Mouse (Mus musculus) hindbrain, embryonic 15.5 days (tissue): ENCODE measurements around the gene Polr1c. TPM values are rescaled to one million over a fixed set of nuclear protein-coding genes. Genes with fewer than 3 reads are reported as not detected.
A peak's percentile ranks its signal among the peaks of the same experiment; 100 is the strongest.

ENCODE experiments used
- ATAC-seq: fragments of 200-750 bp; cut with Nextera tagmentation; 2 replicates; pipeline ENCODE4 v1.8.0; 2017; ENCODE audit warnings: low read depth, moderate number of reproducible peaks, moderate TSS enrichment; ENCODE audit not compliant: low FRiP score
- H3K27ac ChIP-seq: fragments of 300-500 bp; sonication (generic); replicated peaks from 2 replicates; pipeline ENCODE4 v1.5.1; 2015; ENCODE audit warnings: mild to moderate bottlenecking, inconsistent platforms
- H3K27me3 ChIP-seq: fragments of 300-500 bp; sonication (generic); 2 replicates; pipeline ENCODE4 v1.6.1; 2015; ENCODE audit warnings: control low read depth, inconsistent platforms
- H3K36me3 ChIP-seq: fragments of 300-500 bp; sonication (generic); 2 replicates; pipeline ENCODE4 v1.6.1; 2015; ENCODE audit warnings: control low read depth, inconsistent platforms
- H3K4me1 ChIP-seq: fragments of 300-500 bp; sonication (generic); replicated peaks from 2 replicates; pipeline ENCODE4 v1.6.1; 2015; ENCODE audit warnings: control low read depth, inconsistent platforms
- H3K4me2 ChIP-seq: fragments of 300-500 bp; sonication (generic); 2 replicates; pipeline ENCODE4 v1.6.1; 2015; ENCODE audit warnings: moderate library complexity, mild to moderate bottlenecking, inconsistent platforms
- H3K4me3 ChIP-seq: fragments of 300-500 bp; sonication (generic); 2 replicates; pipeline ENCODE4 v1.5.1; 2015; ENCODE audit warnings: mild to moderate bottlenecking, inconsistent platforms
- H3K9ac ChIP-seq: fragments of 300-500 bp; sonication (generic); 2 replicates; pipeline ENCODE4 v1.6.1; 2015; ENCODE audit warnings: inconsistent platforms
- H3K9me3 ChIP-seq: fragments of 300-500 bp; sonication (generic); 2 replicates; pipeline ENCODE4 v1.6.1; 2016; ENCODE audit warnings: control low read depth, inconsistent platforms
- WGBS: fragments of 180-500 bp; shearing (Covaris S2); methylation state at CpG from one replicate; pipeline ENCODE4 v1.1.7; 2015; 5-methylcytosine and 5-hydroxymethylcytosine counted together
- polyA plus RNA-seq: library from polyadenylated mRNA; unstranded; fragments of >200 nt; fragmentation: Nextera tagmentation; extraction: Ambion mirVana; gene quantifications from 2 replicates; pipeline ENCODE4 v1.2.1, GENCODE M21; 2015

Polr1c gene
- polyA plus RNA-seq = 72.4 and 74.0 TPM in 2 replicates

GRCm38 (mm10) chr17:46247512-46248188 lies at the start of gene Polr1c, which contains the start of gene Yipf3:
Polr1c (minus strand) TSS chr17:46248054.
Yipf3 (plus strand) TSS chr17:46248080.
- Histone ChIP-seq H3K27ac (peak within 1 kb of the TSS; percentile 81), H3K4me2 (peak within 1 kb of the TSS; percentile 83), H3K9ac (peak within 1 kb of the TSS; percentile 86), H3K4me1 (peaks cover 23% of the 10 kb centered on the region), H3K4me3 (peak within 1 kb of the TSS; percentile 75), H3K27me3 (no peaks in the 10 kb centered on the region), H3K9me3 (no peaks in the 10 kb centered on the region), H3K36me3 (peaks cover 58% of the 10 kb centered on the region)
- ATAC-seq = peak; percentile 94
- under 1% methylated on average over 53 of the region's 53 CpGs for WGBS

GRCm38 (mm10) chr17:46297028-46297363 lies 49.1 kb upstream of the Polr1c start:
- Histone ChIP-seq H3K4me3 (peak overlapping the region; percentile 88), H3K27me3 (peaks cover 26% of the 10 kb centered on the region), H3K27ac (peak overlapping the region; percentile 90), H3K9me3 (no peaks in the 10 kb centered on the region), H3K4me1 (peaks cover 25% of the 10 kb centered on the region), H3K9ac (peak overlapping the region; percentile 90), H3K4me2 (peak overlapping the region; percentile 89), H3K36me3 (no peaks in the 10 kb centered on the region)
- no peak for ATAC-seq
- WGBS = 7% methylated on average over 6 of the region's 6 CpGs

- H3K27me3 ChIP-seq = peaks cover 26% of the 10 kb centered on the region
- peak overlapping the region; percentile 90 for H3K27ac ChIP-seq
- H3K36me3 ChIP-seq = no peaks in the 10 kb centered on the region
- H3K4me2 ChIP-seq = peak overlapping the region; percentile 89
- WGBS = 53% methylated on average over 6 of the region's 6 CpGs
- no peaks in the 10 kb centered on the region for H3K9me3 ChIP-seq
- no peak for ATAC-seq
- no peak overlapping the region; the same call in 1 of the 2 replicates for H3K9ac ChIP-seq
- H3K4me3 ChIP-seq = peak overlapping the region; percentile 88
- H3K4me1 ChIP-seq = peaks cover 25% of the 10 kb centered on the region
These were observed 48.7 kb upstream of the Polr1c start for GRCm38 (mm10) chr17:46296601-46297000.

- 85% methylated on average over 11 of the region's 11 CpGs for WGBS
- Histone ChIP-seq H3K36me3 (no peaks in the 10 kb centered on the region), H3K27ac (no peak overlapping the region), H3K9me3 (no peaks in the 10 kb centered on the region), H3K4me3 (no peak overlapping the region), H3K27me3 (0 out of 2 replicates have a peak, but pooled peaks cover 4% of the 10 kb centered on the region), H3K4me2 (no peak overlapping the region), H3K9ac (no peak overlapping the region), H3K4me1 (peaks cover 6% of the 10 kb centered on the region)
- no peak for ATAC-seq
These were observed 39.8 kb upstream of the Polr1c start for GRCm38 (mm10) chr17:46287678-46288095.

- Histone ChIP-seq H3K9me3 (no peaks in the 10 kb centered on the region), H3K27me3 (no peaks in the 10 kb centered on the region), H3K9ac (no peak overlapping the region), H3K27ac (no peak overlapping the region), H3K4me3 (no peak overlapping the region), H3K36me3 (no peaks in the 10 kb centered on the region), H3K4me2 (no peak overlapping the region), H3K4me1 (peaks cover 15% of the 10 kb centered on the region)
- ATAC-seq = no peak
- WGBS = 73% methylated on average over 6 of the region's 6 CpGs
These were observed 37.6 kb upstream of the Polr1c start for GRCm38 (mm10) chr17:46285407-46285806.

- no peaks in the 10 kb centered on the region for H3K9me3 ChIP-seq
- no peaks in the 10 kb centered on the region for H3K27me3 ChIP-seq
- no peak overlapping the region for H3K27ac ChIP-seq
- peaks cover 15% of the 10 kb centered on the region for H3K4me1 ChIP-seq
- ATAC-seq = no peak
- 48% methylated on average over 7 of the region's 7 CpGs for WGBS
- no peak overlapping the region for H3K4me3 ChIP-seq
- no peaks in the 10 kb centered on the region for H3K36me3 ChIP-seq
- no peak overlapping the region for H3K4me2 ChIP-seq
- no peak overlapping the region for H3K9ac ChIP-seq
These were observed 36.8 kb upstream of the Polr1c start for GRCm38 (mm10) chr17:46284653-46285052.

GRCm38 (mm10) chr17:46283911-46284310 lies 36.1 kb upstream of the Polr1c start:
- peaks cover 3% of the 10 kb centered on the region; the same call in 1 of the 2 replicates for H3K36me3 ChIP-seq
- no peak for ATAC-seq
- H3K4me3 ChIP-seq = no peak overlapping the region
- H3K4me1 ChIP-seq = peaks cover 15% of the 10 kb centered on the region
- H3K9me3 ChIP-seq = no peaks in the 10 kb centered on the region
- no peaks in the 10 kb centered on the region for H3K27me3 ChIP-seq
- 88% methylated on average over 8 of the region's 8 CpGs for WGBS
- no peak overlapping the region for H3K9ac ChIP-seq
- no peak overlapping the region for H3K27ac ChIP-seq
- H3K4me2 ChIP-seq = no peak overlapping the region

GRCm38 (mm10) chr17:46283140-46283539 lies 35.3 kb upstream of the Polr1c start:
- Histone ChIP-seq H3K4me1 (peaks cover 15% of the 10 kb centered on the region), H3K27ac (peak overlapping the region; percentile 75; the same call in 1 of the 2 replicates), H3K36me3 (peaks cover 8% of the 10 kb centered on the region; the same call in 1 of the 2 replicates), H3K4me3 (peak overlapping the region; percentile 60), H3K27me3 (no peaks in the 10 kb centered on the region), H3K9ac (peak overlapping the region; percentile 58; the same call in 1 of the 2 replicates), H3K9me3 (no peaks in the 10 kb centered on the region), H3K4me2 (peak overlapping the region; percentile 96)
- 20% methylated on average over 9 of the region's 9 CpGs for WGBS
- ATAC-seq = peak; percentile 55

- Histone ChIP-seq H3K27ac (peak within 1 kb of the TSS; percentile 75), H3K36me3 (peaks cover 8% of the 10 kb centered on the region; the same call in 1 of the 2 replicates), H3K27me3 (no peaks in the 10 kb centered on the region), H3K4me1 (peaks cover 15% of the 10 kb centered on the region), H3K9ac (peak within 1 kb of the TSS; percentile 58), H3K9me3 (no peaks in the 10 kb centered on the region), H3K4me3 (peak within 1 kb of the TSS; percentile 60), H3K4me2 (peak within 1 kb of the TSS; percentile 96)
- WGBS = under 1% methylated on average over 37 of the region's 37 CpGs
- ATAC-seq = peak; percentile 95
These were observed 34.7 kb upstream of the Polr1c start, which contains the start of gene Tjap1 for GRCm38 (mm10) chr17:46282483-46283123. Tjap1 (minus strand) TSS chr17:46283026.

GRCm38 (mm10) chr17:46278011-46278765 lies 30.3 kb upstream of the Polr1c start:
- H3K27me3 ChIP-seq = no peaks in the 10 kb centered on the region
- H3K4me2 ChIP-seq = no peak overlapping the region
- no peak overlapping the region for H3K4me3 ChIP-seq
- no peak overlapping the region for H3K27ac ChIP-seq
- no peaks in the 10 kb centered on the region for H3K9me3 ChIP-seq
- peaks cover 8% of the 10 kb centered on the region; the same call in 1 of the 2 replicates for H3K36me3 ChIP-seq
- 90% methylated on average over 12 of the region's 12 CpGs for WGBS
- H3K4me1 ChIP-seq = peaks cover 12% of the 10 kb centered on the region
- ATAC-seq = no peak
- no peak overlapping the region for H3K9ac ChIP-seq

GRCm38 (mm10) chr17:46277586-46277985 lies 29.7 kb upstream of the Polr1c start:
- no peak overlapping the region for H3K4me3 ChIP-seq
- H3K36me3 ChIP-seq = peaks cover 8% of the 10 kb centered on the region; the same call in 1 of the 2 replicates
- H3K27ac ChIP-seq = no peak overlapping the region
- H3K27me3 ChIP-seq = no peaks in the 10 kb centered on the region
- H3K4me2 ChIP-seq = no peak overlapping the region
- peaks cover 9% of the 10 kb centered on the region for H3K4me1 ChIP-seq
- 86% methylated on average over 4 of the region's 4 CpGs for WGBS
- ATAC-seq = no peak
- no peak overlapping the region for H3K9ac ChIP-seq
- H3K9me3 ChIP-seq = no peaks in the 10 kb centered on the region
